Comparison of ENCODE assay signal across 22 mouse cellular contexts in the genomic region with DNA sequence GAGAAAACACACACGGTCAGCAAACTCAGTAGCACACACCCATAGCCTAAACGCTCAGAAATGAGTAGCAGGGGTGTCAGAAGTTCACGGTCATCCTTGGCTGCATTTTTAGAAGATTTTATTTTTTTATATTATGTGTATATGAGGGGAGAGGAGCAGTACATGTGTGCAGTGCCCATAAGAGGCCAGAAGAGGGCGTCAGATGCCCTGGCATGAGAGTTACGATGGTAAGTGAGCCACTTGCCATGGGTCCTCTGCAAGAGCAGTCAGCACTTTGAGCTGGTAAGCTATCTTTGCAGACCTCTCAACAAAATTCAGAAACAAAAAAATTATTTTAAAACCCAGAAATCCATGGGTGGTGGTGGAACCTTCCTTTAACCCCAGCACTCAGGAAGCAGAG. TPM values are rescaled to one million over a fixed set of nuclear protein-coding genes. Genes with fewer than 3 reads are reported as not detected.
DNase-seq lines count a peak whose midpoint lies in the region; ATAC-seq and TF ChIP-seq lines count a peak whose summit lies in the region.
"Had no signal": no experiment of that assay in that cellular context is flagged by ENCODE, and none has a peak within 500 bp of the region (broad histone marks: within the 10 kb centered on the region; RNA-seq: fewer than 3 reads in every experiment).

No protein-coding gene starts in this region.

- TF ChIP-seq EP300 in liver, embryonic 14.5 days (IDR thresholded peaks at IDR 0.05; ENCODE audit: low read depth) = no peak

- peak; percentile 63 for TF ChIP-seq CTCF in forebrain, postnatal 0 days (IDR thresholded peaks at IDR 0.05; ENCODE audit: low read depth)
- peak; percentile 33; the same call in 1 of the 2 replicates for TF ChIP-seq CTCF in liver, embryonic 14.5 days (IDR thresholded peaks at IDR 0.05; ENCODE audit: low read depth)

- H3K4me2 ChIP-seq in forebrain, postnatal 0 days (ENCODE audit: low read depth) = no peak overlapping the region
- H3K4me2 ChIP-seq in liver, embryonic 14.5 days (ENCODE audit: low read depth) = no peak overlapping the region
- H3K4me2 ChIP-seq: embryonic facial prominence, embryonic 15.5 days; forebrain, embryonic 15.5 days; heart, embryonic 12.5 days; liver, embryonic 12.5 days; midbrain, embryonic 12.5 days; stomach, embryonic 15.5 days had no signal

- H3K9me3 ChIP-seq in forebrain, postnatal 0 days (ENCODE audit: low read length) = no peaks in the 10 kb centered on the region
- no peaks in the 10 kb centered on the region for H3K9me3 ChIP-seq in forebrain, embryonic 10.5 days
- no peaks in the 10 kb centered on the region for H3K9me3 ChIP-seq in liver, embryonic 14.5 days (ENCODE audit: control insufficient read depth, low read length)
- H3K9me3 ChIP-seq: embryonic facial prominence, embryonic 15.5 days; forebrain, embryonic 15.5 days; heart, embryonic 12.5 days; hindbrain, embryonic 10.5 days; liver, embryonic 12.5 days; midbrain, embryonic 12.5 days; stomach, embryonic 15.5 days had no signal

- ATAC-seq in forebrain, postnatal 0 days = no peak
- no peak for ATAC-seq in liver, embryonic 14.5 days (ENCODE audit: insufficient read depth)
- ATAC-seq: liver, embryonic 12.5 days; Patski had no signal

- 88% methylated on average over 5 of the region's 5 CpGs for WGBS in forebrain, postnatal 0 days
- 87% methylated on average over 5 of the region's 5 CpGs for WGBS in forebrain, embryonic 10.5 days
- 79% methylated on average over 5 of the region's 5 CpGs for WGBS in liver, embryonic 14.5 days (ENCODE audit: insufficient replicate concordance)

- peaks cover 10% of the 10 kb centered on the region; the same call in 1 of the 2 replicates for H3K4me1 ChIP-seq in forebrain, postnatal 0 days (ENCODE audit: insufficient read depth)
- H3K4me1 ChIP-seq in forebrain, embryonic 10.5 days = peaks cover 40% of the 10 kb centered on the region
- no peaks in the 10 kb centered on the region for H3K4me1 ChIP-seq in liver, embryonic 14.5 days (replicated peaks; ENCODE audit: control insufficient read depth in 2 of 2, insufficient read depth in 2 of 2, low read length in 1 of 2)
- H3K4me1 ChIP-seq: liver, embryonic 12.5 days; stomach, embryonic 15.5 days had no signal

- no peaks in the 10 kb centered on the region for H3K27me3 ChIP-seq in forebrain, postnatal 0 days (ENCODE audit: insufficient read depth, low read length)
- H3K27me3 ChIP-seq in forebrain, embryonic 10.5 days (ENCODE audit: poor library complexity, severe bottlenecking) = peaks cover 81% of the 10 kb centered on the region
- no peaks in the 10 kb centered on the region for H3K27me3 ChIP-seq in liver, embryonic 14.5 days (ENCODE audit: control insufficient read depth, insufficient read depth, low read length)
- H3K27me3 ChIP-seq: embryonic facial prominence, embryonic 15.5 days; forebrain, embryonic 15.5 days; heart, embryonic 12.5 days; liver, embryonic 12.5 days; Patski; stomach, embryonic 15.5 days had no signal

- no peak overlapping the region for H3K27ac ChIP-seq in forebrain, postnatal 0 days (ENCODE audit: low read depth, low read length)
- H3K27ac ChIP-seq in forebrain, embryonic 10.5 days = no peak overlapping the region
- H3K27ac ChIP-seq in liver, embryonic 14.5 days = no peak overlapping the region
- H3K27ac ChIP-seq: embryonic facial prominence, embryonic 15.5 days; forebrain, embryonic 15.5 days; hindbrain, embryonic 10.5 days; liver, embryonic 12.5 days; midbrain, embryonic 12.5 days; stomach, embryonic 15.5 days had no signal

- no peak for DNase-seq in forebrain, postnatal 0 days
- no peak for DNase-seq in forebrain, embryonic 10.5 days (ENCODE audit: extremely low spot score, low spot score)
- DNase-seq in liver, embryonic 14.5 days (ENCODE audit: low read depth in 3 of 3, low spot score in 3 of 3) = no peak
- DNase-seq in liver (no peak), ES-CJ7 (ENCODE audit: low read depth, low spot score) (peak; percentile 67)
- peak; percentile 37 for DNase-seq in retina, postnatal 1 day
- no peak for DNase-seq in spleen, postnatal 14 days (ENCODE audit: low spot score in 2 of 2)
- no peak for DNase-seq in ovary, postnatal 14 days (ENCODE audit: low spot score)
- DNase-seq: adrenal gland, adult 2 months; gastrocnemius, postnatal 14 days; lung, postnatal 4 days; right cerebral cortex, postnatal 4 days; thymus, postnatal 36 days had no signal

- no peak overlapping the region for H3K4me3 ChIP-seq in forebrain, postnatal 0 days (ENCODE audit: low read depth, low read length)
- no peak overlapping the region for H3K4me3 ChIP-seq in forebrain, embryonic 10.5 days
- H3K4me3 ChIP-seq in liver, embryonic 14.5 days (ENCODE audit: insufficient read depth in 1 of 2, low read depth in 2 of 2, low read length in 2 of 2) = no peak overlapping the region
- H3K4me3 ChIP-seq: embryonic facial prominence, embryonic 15.5 days; forebrain, embryonic 15.5 days; heart, embryonic 12.5 days; hindbrain, embryonic 10.5 days; liver, embryonic 12.5 days; midbrain, embryonic 12.5 days; stomach, embryonic 15.5 days had no signal

- peaks cover 64% of the 10 kb centered on the region for H3K36me3 ChIP-seq in forebrain, postnatal 0 days (ENCODE audit: insufficient read depth)
- peaks cover 39% of the 10 kb centered on the region for H3K36me3 ChIP-seq in forebrain, embryonic 10.5 days (replicated peaks)
- peaks cover 23% of the 10 kb centered on the region for H3K36me3 ChIP-seq in liver, embryonic 14.5 days (replicated peaks; ENCODE audit: control insufficient read depth, insufficient read depth, low read depth)

- no peak overlapping the region for H3K9ac ChIP-seq in forebrain, postnatal 0 days
- H3K9ac ChIP-seq in liver, embryonic 14.5 days (replicated peaks) = no peak overlapping the region
- H3K9ac ChIP-seq: embryonic facial prominence, embryonic 15.5 days; forebrain, embryonic 15.5 days; liver, embryonic 12.5 days; midbrain, embryonic 12.5 days; stomach, embryonic 15.5 days had no signal

RNA-seq across cellular contexts. Expression of a gene that starts 40.6 kb away (rescaled TPM):
- total RNA-seq in forebrain, postnatal 0 days (2014; rRNA removed) = not detected in 2 replicates
- polyA plus RNA-seq in forebrain, postnatal 0 days (2015; fragmentation: Nextera tagmentation; extraction: Ambion mirVana) = 0.29 TPM in 1 of 2 replicates, not detected in the other
- polyA plus RNA-seq in forebrain, embryonic 10.5 days (2016; fragmentation: Nextera tagmentation; extraction: Ambion mirVana) = 0.92 and 1.2 TPM in 2 replicates
- not detected in 2 replicates for polyA plus RNA-seq in liver, embryonic 14.5 days (2012; rRNA removed)
- polyA plus RNA-seq in liver, embryonic 14.5 days (2014; fragmentation: Nextera tagmentation; extraction: Ambion mirVana) = 0.11 and 0.18 TPM in 2 replicates
- total RNA-seq: adrenal gland, adult 2 months; gastrocnemius, postnatal 14 days; left cerebral cortex, postnatal 25 days had no signal
- polyA plus RNA-seq: adrenal gland, adult 2 months had no signal

Comparison
In these comparisons a context has a peak if more than half of its experiments do, and no peak if none do; other contexts are left out.
1. DNase-seq: peak in ES-CJ7 (single experiment) and retina, postnatal 1 day (single experiment); none in forebrain, postnatal 0 days (single experiment), forebrain, embryonic 10.5 days (single experiment), liver, embryonic 14.5 days (0 of 3), liver (single experiment), spleen, postnatal 14 days (0 of 2) and ovary, postnatal 14 days (single experiment).